Mouse (Mus musculus) c-Kit-positive CD71-positive TER-119-negative erythroid progenitor cells, embryonic 14.5 days (primary cell): ENCODE measurements around the gene Pla2g1b.
"Not testable (repeated sequence)": the region's sequence is repeated elsewhere in the genome, so short reads cannot be mapped to it uniquely, and the experiment has no call there.

Experiments used
- DNase-seq: peaks from one replicate; pipeline ENCODE4 v3.0.0-alpha.2; 2013; ENCODE audit warnings: low read depth

Pla2g1b gene

DNA sequence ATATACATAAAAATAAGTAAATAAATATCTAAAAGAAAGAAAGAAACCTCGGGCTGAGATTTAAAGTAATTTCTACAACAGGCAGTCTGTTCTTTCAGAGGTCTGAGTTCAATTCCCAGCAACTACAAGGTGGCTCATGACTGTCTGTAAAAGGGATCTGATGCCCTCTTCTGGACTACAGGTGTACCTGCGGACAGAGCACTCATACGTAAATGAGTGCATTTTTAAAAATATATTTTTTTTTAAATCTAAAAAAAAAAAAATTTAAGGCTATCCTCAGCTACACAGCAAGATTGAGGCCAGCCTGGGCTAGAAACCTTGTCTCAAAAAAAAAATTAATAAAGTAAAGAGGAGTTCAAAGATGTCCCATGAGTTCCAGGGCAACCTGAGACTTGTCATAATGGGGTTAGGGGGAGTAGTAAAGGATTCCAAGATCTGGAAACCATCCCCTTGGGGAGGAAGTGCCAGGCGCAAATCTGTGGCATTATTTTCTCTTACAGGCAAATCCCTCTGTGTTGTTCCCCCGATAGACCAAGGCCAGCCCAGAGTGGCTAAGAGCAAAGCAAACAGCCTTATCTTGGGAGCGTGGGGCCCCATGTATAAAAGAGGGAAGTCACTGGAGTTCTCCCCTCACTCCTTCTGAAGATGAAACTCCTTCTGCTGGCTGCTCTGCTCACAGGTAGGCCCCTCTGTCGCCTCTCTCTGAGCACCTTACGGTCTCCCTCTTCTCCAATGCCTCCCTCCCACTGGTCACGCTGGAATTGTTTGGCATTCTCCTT is at the start of gene Pla2g1b:
TSS of gene Pla2g1b (plus strand) at position 621 of the 779 bp plus-strand sequence.
- DNase-seq: no peak

DNA sequence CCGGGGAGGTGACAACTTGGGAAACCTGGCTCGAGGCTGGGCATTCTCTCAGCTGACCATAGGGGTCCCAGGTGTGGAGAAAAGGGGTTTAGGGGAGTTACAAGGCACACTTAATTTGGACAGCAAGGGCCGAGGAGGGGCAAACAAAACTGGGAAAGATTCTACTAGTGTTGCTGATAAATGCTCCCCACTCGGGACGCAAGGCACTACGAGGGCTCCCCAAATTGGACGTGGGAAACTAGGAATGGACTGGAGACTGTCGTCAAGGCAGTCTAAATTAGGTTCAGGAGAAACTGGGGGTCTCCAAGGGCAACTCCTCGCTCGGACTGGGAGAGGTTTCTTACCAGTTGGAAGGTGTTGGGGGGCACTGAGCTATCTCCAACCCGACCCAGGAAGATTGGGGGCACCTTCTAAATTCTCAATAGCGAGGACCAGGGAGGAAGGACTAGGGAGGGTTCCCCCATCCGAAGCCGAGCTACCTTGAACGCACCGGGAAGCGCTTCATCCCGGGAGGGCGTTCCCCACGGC is 37.2 kb upstream of the Pla2g1b start:
- no peak for DNase-seq

DNA sequence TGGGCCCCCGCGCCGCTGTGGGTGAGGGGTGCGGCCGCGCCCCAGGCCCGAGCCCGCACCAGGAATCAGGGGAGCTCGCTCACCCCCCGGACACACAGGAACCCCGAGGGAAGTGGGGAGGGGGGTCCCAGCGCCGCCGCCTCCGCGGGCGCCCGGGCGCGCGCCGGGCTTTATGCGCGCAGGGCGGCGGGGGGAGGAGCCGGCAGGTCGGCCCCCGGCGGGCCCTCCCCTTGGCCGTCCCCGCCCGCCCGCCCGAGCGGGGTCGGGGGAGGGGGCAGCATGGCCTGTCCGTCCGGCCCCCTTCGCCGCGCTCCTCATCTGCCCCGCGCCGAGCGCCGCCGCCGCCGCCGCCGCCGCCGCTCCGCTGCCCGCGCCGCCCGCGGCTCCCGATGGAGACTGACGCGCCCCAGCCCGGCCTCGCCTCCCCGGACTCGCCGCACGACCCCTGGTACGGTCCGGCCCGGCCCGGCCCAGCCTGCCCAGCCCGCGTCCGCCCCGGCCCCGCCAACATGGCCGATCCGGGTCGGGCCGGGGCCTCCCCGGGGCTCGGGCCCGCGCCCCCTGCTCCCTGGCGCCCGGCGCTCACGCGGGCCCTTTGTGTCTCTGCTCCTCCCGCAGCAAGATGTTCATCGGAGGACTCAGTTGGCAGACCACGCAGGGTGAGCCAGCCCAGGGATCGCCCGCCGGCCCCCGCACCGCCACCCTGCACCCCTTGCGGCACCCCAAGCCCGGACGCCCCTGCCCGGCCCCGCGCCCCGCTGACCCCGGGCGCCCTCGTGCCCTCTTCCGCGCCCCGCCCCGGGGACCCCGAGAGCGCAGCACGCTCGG is 36.5 kb upstream of the Pla2g1b start, which contains the start of gene Msi1:
TSS of gene Msi1 (plus strand) at position 241 of the 828 bp plus-strand sequence.
- DNase-seq: no peak

DNA sequence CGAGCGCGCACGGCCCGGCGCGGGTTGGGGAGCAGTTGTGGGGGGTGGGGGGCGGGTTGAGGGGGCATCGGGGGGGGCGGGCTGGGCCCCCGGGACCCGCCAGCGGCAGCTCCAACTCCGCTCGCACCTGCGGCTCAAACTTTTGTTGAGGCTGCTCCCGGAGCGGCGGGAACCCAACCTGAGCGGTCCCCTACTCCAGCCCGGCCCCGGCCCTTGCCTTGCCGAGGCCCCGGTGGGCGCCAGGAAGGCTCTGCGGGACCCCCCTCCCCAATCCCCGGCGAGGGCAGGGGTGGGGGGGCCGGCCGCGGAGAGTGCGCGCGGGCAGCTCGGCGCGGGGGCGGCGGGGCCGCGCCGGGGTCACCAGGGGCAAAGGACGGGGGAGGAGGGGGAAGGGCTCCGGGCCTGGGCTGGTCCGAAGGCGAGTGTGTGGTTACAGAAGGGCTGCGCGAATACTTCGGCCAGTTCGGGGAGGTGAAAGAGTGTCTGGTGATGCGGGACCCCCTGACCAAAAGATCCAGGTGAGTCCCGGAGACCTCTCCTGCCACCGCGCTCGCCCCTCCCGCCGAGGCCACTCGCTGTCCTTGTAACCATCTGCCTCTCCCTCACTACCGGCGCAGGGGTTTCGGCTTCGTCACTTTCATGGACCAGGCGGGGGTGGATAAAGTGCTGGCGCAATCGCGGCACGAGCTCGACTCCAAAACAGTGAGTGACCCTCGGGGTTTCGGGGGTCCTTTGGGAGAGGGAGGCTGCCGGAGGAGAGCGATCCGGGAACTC is 35.7 kb upstream of the Pla2g1b start:
- no peak for DNase-seq

DNA sequence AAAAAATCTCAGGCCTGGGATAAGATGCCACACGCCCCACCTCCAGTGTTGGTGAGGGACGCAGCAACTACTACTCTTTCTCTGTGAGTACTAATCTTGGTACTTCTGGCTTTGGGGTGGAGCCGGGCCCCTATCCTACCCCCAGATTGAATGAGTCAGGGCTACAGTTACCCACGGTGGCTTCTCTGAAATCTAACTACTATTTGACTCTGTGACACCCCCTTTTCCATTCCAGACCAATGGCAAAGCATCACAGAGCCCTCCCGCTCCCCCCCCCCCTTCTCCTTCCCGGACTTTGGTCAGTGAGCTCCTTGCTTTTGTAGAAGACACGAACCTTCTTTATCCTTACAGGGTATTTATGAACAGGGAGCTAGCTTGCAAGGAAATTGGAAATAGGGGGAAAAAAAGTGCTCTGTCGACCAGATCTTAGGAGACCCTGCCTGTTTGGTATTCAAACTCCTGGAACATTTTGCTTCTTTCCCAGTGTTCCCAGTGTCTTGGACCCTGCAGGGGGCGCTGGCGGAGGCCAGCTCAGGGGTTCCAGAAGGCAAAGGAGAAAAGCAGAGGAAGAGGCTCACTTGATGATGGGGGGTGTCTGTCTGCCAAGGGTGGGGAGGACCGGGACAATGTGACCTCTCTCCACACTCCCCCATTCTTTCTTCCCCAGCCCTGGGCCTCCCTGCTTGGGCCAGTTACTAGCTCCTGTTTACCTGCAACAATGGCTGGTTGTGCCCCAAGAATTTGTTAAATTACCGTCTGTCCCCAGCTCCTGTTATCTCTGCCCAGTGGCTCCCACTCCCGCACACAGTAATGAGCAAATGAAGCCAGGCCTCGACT is 34.8 kb upstream of the Pla2g1b start:
- no peak for DNase-seq

- no peak for DNase-seq
Measured at GRCm38 (mm10) chr5:115431898-115432259, 34.2 kb upstream of the Pla2g1b start.

- DNase-seq: no peak
Measured at GRCm38 (mm10) chr5:115432395-115432794, 33.7 kb upstream of the Pla2g1b start.

GRCm38 (mm10) chr5:115433191-115433590 is 32.9 kb upstream of the Pla2g1b start:
- no peak for DNase-seq

GRCm38 (mm10) chr5:115434280-115434852 is 31.7 kb upstream of the Pla2g1b start:
- DNase-seq: no peak

- DNase-seq: no peak
Measured at GRCm38 (mm10) chr5:115434853-115435754, 31.0 kb upstream of the Pla2g1b start.

DNA sequence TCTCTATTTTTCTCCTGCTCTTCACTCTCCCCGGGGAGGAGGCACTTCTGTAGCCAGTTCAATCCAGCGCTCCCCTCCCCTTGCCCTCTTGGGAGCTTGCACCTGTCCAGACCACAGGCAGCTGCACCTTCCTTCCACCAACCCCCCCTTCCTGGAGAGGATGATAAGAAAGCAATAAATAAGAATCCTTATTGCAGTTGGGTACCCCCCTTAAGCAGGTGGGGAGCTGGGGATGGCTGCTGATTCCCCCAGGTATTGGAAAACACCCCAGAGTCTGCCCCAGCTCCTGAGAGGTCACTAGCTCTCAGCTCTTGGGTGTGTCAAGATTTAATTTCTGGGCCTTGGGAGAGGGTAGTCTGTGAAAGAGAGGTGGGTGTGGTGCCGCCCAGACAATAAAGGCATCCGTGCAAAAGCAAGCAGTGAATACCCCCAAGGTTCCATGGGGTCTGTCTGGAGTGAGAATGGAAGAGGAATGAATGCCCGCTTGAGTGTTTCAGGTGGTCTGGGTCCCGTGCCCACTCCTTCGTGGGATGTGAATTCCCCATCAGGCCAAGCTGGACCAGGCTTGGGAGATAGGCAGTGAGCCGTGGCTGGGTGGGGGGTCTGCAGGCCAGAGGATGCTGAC is 30.2 kb upstream of the Pla2g1b start:
- no peak for DNase-seq

GRCm38 (mm10) chr5:115436421-115437124 is 29.5 kb upstream of the Pla2g1b start:
- DNase-seq: no peak

- no peak for DNase-seq
Measured at GRCm38 (mm10) chr5:115437242-115437944, 28.7 kb upstream of the Pla2g1b start.

DNA sequence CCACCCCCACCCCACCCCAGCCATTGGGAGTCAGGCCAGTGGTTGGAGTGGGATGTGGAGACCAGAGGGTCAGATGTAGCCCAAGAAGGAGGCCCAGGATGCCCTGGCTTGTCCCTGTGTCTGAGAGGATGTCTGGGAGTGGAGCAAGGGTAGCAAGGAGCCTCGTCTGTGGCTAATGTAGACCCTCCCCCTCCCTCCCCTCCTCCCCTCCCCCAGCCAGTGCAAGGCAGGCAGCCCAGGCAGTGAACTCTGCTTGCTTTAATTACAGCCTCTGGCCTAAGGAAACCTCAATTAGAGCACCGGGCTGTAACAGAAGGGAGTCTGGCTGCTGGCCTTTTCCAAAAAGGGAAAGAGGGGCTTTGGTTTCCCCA is 28.1 kb upstream of the Pla2g1b start:
- DNase-seq: no peak

DNA sequence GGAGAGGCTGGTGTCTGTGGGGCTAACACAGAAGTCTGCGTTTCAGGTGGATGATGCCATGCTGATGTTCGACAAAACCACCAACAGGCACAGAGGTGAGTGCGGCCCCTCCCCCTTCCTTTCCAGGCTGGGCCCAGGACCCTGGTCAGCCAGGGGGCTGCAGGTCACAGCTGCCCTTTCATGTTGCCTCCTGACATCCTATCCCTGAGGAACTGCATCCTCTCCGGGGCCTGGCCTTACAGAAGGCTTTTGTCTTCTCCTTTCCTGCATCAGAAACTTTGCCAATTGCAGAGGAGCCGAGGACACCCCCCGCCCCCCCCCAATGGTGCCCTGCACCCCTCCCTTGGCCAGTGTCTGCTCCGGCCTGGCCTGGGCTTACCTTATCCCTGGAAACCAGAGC is 27.4 kb upstream of the Pla2g1b start:
- no peak for DNase-seq

GRCm38 (mm10) chr5:115441205-115441849 is 24.7 kb upstream of the Pla2g1b start:
- DNase-seq: peak; percentile 46

- DNase-seq: not testable (repeated sequence)
Measured at GRCm38 (mm10) chr5:115442663-115443062, 23.4 kb upstream of the Pla2g1b start.

GRCm38 (mm10) chr5:115444130-115444529 is 21.9 kb upstream of the Pla2g1b start:
- no peak for DNase-seq
